1 mouse cellular context compared by ENCODE assay signal in the genomic region with DNA sequence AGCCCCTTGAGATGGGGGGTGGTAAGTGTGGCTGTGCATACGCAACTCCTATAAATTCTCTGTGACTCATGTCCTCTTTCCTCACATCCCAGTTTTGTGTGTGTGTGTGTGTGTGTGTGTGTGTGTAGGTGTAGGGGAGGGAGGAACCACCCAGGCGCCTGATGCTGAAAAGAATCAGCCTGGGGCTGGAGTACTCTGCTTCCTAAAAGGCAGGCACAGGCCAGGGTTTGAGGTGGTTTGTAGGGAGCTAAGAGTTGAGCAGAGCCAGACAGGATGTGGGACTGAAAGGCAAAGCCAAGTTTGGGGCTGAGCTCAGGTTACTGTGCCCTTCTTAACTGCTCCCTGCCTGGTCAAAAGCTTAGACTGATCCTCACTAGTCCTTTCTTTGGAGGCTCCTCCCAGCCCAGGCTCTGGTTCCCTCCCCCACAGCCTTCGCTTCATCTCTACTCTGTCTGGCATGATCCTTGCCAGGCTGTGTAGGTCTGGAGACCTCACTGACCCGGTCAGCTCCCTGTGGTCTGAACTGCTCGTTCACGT.
TF ChIP-seq lines count a peak whose summit lies in the region.

No protein-coding gene starts in this region.

TF ChIP-seq in C2C12, 6 proteins besides CTCF, POLR2A, EP300 and RAD21 (continued from another document):
- TF ChIP-seq FOSL1 (IDR thresholded peaks at IDR 0.05; ENCODE audit: insufficient read depth, low read length, poor library complexity, severe bottlenecking), result no peak
